Mouse (Mus musculus) heart, postnatal 10 days (tissue): Measurements from ENCODE around the gene Arhgap19. TPM values are rescaled to one million over a fixed set of nuclear protein-coding genes. Genes with fewer than 3 reads are reported as not detected.

Source experiments
- DNase-seq, 2 experiments: peaks; one replicate each; pipeline ENCODE4 v3.0.0; 2021
- intact Hi-C: fragments of 180-260 bp; cut with DNase I; formaldehyde crosslinking; loops from one replicate; pipeline ENCODE4 v1.15.1; 2025
- total RNA-seq, 2 experiments: library from RNA; stranded (reverse); gene quantifications; 2 replicates each; pipeline ENCODE4 v1.2.3; 2021

Arhgap19 gene
- total RNA-seq, 2 experiments from 2014 or later = 4.6 to 4.9 TPM

DNA sequence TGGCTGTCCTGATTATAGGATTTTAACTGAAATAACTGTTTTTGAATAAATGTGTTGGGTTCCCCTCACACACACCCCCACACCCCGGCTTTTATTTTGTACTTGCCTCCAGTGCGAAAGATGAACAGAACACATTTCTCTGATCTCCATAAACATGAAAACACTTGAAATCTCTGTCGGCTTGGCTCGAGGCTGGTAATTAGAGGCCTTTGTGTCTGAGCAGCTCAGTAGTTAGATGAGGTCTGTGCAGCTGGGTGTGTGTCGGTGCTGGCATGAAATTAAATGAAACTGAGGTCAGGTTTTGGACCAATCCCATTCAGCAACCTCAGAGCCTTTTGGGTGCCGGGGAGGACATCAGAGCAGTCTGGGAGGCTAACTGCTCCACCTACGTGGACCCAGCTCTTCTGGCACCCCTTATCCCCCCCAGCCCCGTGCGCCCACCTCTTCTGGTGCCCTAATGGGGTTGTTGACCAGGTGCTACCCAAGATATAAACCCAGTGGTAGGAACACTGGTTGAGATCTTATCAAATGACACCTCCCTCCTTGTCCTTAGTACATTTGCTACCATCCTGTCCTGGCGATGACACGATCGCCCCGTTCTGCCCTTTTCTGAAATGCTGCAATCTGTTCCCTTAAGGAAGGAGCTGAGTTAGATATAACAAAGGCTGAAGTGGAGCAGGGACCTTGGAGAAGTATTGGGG lies 30.8 kb upstream of the Arhgap19 start:
- intact Hi-C loops = no loop called here
- DNase-seq = no peak

DNA sequence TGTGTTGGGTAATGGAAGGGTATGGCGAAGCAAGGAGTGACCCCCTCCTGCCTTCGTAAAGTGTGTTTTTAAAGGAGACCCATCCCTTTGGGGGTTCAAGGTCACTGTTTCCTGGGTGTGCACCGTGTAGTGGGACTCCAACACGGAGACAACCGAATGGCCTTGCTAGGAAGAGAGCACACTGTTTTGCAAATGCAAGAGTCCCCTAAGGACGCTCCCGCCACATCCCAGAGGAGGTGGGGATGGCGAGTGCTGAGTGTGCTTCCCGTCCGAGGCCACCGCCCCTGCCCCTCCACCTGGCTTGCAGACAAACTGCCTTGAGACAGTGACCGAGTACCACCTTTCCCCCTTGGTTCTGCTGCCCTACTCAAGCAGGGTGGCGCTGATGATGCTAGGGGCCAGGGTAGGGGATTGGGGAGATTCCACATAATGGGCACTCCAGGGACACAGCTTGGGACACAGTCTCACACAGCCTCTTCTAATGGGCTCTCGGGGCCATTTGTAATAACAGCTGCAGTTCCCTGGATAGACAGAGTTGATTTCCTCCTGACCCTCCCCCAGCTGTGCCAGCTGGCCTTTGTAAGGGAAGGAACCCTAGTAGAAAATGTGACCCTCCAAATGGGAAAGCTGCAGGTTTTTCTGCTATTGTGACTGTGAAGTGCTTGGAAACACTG lies 30.0 kb upstream of the Arhgap19 start:
- DNase-seq = no peak
- intact Hi-C loops = loop anchor here (2.0 kb wide), 1 partner anchor 15 kb away; no protein-coding TSS in a partner anchor

DNA sequence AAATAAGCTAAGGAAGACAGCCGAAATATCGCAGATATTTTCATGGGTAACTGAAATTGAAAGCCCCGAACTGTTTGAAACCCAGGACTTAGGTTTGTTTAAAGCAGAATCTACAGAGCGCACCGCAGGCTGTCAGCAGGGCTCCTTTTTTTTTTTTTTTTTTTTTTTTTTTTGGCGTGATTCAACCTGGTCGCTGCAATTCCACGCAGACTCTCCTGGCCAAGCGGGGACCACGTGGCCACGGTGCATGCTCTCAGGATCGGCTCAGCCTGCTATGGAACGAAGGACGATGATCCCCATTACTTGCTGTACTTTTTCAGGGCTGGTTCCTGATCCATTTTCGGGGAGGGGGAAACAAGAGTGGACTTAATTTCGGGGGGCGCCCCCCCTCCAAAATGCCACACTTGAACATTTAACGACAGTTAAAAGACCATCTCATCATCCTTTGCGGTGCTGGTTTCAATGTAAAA lies 29.3 kb upstream of the Arhgap19 start:
- intact Hi-C loops = loop anchor here (2.0 kb wide), 1 partner anchor 16 kb away; no protein-coding TSS in a partner anchor

DNA sequence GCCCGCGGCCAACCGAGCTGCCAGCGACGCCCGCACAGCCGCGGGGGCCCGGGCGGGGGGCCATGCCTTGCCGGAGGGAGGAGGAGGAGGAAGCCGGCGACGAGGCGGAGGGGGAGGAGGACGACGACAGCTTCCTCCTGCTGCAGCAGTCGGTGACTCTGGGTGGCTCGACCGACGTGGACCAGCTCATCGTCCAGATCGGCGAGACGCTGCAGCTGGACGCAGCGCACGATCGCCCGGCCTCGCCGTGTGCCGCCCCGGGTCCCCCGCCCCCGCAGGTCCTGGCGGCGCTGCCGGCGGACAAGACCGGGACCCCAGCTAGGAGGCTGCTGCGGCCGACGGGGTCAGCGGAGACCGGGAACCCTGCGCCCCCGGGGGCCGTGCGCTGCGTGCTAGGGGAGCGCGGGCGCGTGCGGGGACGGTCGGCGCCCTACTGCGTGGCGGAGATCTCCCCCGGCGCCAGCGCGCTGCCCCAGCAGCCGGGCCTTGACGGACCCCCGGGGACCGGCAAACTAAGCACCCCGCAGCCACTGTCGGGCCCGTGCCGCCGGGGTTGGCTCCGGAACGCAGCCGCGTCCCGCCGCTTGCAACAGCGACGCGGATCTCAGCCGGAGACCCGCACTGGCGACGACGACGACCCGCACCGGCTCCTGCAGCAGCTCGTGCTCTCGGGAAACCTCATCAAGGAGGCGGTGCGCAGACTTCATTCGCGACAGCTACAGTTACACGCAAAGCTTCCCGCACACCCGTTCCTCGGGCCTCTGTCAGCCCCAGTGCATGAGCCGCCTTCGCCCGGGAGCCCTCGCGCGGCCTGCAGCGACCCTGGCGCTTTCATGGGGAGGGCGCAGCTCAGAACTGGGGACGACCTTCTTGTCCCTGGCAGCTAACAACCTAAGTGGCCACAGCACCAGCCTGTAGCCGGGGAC lies 28.5 kb upstream of the Arhgap19 start:
- intact Hi-C loops = loop anchor here (2.0 kb wide), 1 partner anchor 16 kb away; no protein-coding TSS in a partner anchor
- peak; percentile 56 to 83 for DNase-seq

More for the DNA sequence above, 29.3 kb upstream of the Arhgap19 start:
- DNase-seq = peak; percentile 34 to 60

DNA sequence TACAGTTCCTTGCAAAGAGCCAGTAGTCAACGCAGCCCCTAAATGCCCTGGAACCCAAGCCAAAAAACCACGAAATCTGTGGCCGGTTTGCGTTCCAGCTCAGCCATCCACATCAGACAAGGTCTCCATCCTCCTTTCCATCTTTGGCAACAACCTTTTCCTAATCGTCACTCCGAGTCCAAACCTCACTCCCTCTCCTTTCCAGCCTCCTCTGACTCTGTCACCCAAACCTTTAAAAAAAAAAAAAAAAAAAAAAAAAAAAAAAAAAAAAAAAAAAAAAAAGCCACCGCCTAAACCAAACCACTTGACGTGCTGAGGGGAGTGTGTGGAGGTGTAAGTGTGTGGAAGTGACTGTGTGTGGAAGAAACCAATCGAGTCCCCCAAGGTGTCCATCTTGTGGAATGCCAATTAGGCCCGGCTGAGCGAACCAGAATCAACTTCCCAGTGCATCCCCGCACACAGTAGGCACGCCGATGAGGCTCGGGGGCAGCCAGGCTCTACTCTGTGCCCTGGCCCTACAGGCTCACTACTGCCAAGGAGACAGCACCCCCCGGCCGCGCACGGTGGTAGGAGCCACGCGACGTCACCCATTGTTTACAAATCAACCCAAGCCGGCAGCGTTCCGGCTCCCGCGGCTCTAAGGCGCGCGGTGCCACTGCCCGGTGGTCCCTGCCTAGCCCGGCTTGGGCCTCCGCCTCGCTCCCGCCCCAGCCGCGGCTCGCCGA lies 27.7 kb upstream of the Arhgap19 start, which contains the start of gene Frat1:
Gene Frat1 (plus strand): TSS at position 590 of the 725 bp plus-strand sequence.
- intact Hi-C loops = loop anchor here (2.0 kb wide), 2 partner anchors 17 to 27 kb away; partner anchors contain the start of gene Arhgap19

DNA sequence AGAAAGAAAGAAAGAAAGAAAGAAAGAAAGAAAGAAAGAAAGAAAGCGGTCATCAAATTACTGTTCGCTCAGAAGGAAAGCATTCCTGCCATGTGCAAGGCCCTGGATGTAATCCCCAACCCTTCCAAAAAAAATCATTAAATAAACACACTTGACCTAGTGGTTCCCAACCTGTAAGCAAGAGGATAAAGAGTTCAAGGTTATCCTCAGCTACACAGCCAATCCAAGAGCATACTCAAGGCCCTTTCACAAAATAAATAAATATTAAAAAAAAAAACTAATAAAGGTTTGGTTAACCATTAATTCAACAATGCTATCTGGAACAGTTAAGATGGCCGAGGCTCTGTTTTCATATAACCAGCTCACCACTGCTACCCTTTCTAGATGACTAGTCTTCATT lies 27.1 kb upstream of the Arhgap19 start:
- DNase-seq = no peak
- intact Hi-C loops = loop anchor here (2.0 kb wide), 1 partner anchor 26 kb away; the partner anchor contains the start of gene Arhgap19

More for the DNA sequence above, 27.7 kb upstream of the Arhgap19 start, which contains the start of gene Frat1:
- peak; percentile 92 to 93 for DNase-seq

DNA sequence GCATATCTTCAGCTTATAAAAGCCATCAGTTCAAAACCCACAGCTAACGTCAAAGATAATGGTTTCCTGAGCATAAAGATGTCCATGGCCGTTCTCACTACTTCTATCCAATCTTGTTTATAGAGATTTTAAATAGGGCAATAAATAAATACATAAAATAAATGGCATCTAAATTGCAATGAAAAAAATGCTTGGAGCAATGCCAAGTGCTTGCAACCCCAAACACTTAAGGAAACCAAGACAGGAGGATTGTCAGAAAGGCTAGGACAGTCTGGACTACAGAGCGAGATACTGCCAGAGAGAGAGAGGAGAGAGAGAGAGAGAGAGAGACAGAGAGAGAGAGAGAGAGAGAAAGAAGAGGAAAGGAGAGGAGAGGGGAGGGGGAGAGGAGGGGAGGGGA lies 24.7 kb upstream of the Arhgap19 start:
- intact Hi-C loops = no loop called here
- no peak for DNase-seq

DNA sequence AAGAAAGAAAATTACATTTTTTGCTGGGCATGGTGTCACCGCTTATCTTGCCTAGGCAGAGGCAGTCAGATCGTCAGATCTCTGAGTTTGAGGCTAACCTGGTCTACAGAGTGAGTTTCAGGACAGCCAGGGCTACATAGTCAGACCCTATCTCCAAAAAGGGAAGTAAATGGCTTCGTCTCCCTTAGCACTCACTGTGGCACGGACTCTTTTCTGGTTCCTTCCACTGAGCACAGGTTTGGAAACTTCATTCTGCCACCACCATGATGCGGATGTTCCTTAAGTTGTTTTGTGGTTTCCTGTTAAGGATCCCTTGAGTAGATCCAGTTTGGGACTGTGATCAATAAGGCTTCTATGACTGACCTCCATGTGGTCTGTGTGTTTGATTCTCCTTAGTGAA lies 23.1 kb upstream of the Arhgap19 start:
- intact Hi-C loops = no loop called here
- no peak for DNase-seq

DNA sequence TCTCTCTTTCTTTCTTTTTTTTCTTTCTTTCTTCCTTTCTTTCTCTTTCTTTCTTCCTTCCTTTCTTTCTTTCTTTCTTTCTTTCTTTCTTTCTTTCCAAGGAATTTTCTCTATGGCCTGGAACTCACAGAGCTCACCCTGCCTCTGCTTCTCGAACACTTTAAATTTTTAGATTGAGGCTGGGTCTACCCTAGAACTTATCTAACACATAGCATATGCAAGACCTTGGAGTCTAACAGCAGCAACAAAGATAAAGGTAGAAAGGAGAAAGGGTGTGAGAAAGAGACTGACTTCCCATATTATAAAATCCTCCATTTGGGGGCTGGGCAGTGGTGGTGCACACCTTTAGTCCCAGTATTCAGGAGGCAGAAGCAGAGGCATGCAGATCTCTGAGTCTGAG lies 20.7 kb upstream of the Arhgap19 start:
- intact Hi-C loops = no loop called here
- DNase-seq = no peak

DNA sequence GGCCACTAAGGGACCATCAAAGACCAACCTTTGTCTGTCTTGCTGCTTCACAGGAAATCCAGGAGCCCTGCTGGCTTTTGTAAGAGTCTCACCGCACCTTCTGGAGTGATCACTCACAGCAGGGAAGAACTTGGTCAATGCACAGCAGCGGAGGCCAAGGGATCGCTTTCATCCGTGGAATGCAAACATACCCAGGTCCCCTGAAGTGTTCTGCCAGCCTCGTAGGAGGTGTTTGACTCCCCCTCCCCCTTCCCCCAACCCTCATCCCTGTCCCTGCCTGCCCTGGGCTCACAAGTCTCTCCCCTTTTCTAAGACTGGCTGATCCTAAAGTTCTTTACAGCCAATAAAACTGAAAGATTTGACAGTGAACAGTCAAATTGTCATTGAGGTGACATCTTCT lies 19.6 kb upstream of the Arhgap19 start:
- intact Hi-C loops = no loop called here
- no peak for DNase-seq

DNA sequence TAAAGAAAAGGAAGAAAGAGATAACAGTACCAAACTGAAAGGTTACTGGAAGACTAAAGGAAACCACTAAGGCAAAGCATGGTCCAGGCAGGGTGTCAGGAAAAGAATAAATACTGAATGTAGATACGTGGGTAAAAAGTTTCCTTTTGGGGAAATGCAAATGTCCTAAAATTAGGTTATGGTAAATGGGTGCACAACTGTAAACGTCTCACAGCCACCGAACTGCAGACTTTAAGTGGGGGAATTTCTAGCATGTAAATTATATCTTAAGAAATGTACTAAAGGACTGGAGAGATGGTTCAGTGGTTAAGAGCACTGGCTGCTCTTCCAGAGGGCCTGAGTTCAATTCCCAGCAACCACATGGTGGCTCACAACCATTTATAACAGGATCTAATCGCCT lies 16.9 kb upstream of the Arhgap19 start:
- no peak for DNase-seq
- intact Hi-C loops = no loop called here

DNA sequence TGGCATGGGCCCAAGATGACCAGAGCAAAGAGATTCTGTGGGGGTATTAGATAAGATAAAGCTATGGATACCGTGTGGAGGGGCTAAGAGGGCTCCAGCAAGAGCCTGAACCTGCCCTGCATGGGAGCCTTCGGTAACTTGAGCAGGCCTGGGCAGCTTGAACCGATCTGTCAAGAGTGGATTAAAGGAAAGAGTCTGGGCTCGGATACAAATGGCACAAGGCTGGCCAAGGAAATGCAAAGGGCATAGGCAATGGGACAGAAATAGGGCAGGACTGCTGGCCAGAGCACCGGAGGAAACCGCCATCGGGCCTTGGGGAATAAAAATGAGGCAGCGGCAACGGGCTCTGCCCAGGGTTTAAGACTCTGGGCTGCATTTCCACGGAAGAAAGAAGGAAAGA lies 15.5 kb upstream of the Arhgap19 start:
- intact Hi-C loops = no loop called here
- peak in 1 of 2 experiments; percentile 42 for DNase-seq

DNA sequence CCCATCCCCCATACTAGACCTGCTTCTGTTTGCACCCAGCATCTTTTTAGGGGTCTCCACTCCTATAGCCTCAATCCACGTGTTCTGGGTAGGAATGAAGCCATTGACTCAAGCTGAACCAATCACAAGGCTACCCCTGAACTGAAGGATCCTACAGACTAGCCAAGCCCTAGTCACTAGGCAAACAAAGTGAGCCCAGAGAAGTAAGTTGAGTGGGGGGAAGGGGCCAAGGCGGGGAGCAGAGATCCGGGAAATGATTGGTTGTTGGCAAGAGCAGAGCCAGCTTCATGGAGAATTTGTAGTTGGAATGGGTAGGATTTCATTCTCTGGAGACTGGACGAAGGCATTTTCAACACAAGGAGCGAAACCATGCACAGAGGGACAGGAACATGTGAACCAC lies 15.1 kb upstream of the Arhgap19 start:
- intact Hi-C loops = no loop called here
- DNase-seq = no peak

DNA sequence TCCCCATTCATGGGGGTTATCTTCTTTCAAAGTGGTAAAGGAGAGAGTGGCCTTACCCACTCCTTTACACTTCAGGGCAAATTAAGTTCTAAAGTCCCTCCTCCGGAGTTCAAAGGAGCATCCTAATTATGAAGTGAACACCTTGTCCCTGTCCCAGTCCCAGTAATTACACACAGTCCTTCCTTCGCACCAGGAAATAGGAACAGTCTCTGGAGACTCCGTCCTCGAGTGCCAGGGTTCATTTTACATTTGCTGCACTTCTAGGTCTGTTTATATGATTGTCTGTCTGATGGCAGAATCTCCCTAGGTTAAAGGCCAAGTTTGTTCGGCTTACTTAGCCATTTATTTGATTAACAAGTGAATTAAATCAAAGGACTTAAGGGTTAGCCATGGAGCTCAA lies 14.6 kb upstream of the Arhgap19 start:
- intact Hi-C loops = no loop called here
- DNase-seq = no peak

DNA sequence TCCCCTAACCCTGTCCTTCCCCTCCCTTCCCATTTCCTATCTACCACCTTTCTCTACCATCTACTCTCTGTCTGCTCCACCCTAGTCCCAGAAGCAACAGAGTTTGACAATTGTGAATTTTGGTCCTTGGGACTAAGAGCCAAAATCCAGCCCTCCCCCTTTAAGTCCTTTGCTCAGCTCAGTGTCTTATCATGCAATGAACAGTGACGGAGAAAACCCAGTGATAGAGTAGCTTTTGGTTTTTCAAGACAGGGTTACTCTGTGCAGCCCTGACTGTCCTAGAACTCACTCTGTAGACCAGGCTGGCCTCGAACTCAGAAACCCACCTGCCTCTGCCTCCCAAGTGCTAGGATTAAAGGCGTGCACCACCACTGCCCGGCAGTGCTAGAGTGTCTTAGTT lies 11.5 kb upstream of the Arhgap19 start:
- no peak for DNase-seq
- intact Hi-C loops = no loop called here

DNA sequence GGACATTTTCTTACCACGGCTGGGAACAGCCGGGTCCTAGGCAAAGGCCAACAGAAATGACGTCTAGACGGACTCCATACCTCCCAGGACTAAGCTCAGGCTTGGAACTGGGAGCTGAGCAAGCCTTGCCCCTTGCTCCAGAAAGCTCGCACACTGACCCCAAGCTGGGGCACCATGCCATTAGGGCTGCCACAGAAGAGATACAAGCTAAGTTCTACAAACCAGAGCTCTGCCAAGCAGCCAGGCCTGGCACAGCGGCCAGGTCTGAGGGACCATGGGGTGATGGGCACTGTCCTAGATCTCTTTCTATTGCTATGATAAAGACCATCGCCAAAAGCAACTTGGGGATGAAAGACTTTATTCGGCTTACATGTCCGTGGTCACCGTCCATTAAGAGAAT lies 10.7 kb upstream of the Arhgap19 start:
- intact Hi-C loops = no loop called here
- peak in 1 of 2 experiments; percentile 30 for DNase-seq

DNA sequence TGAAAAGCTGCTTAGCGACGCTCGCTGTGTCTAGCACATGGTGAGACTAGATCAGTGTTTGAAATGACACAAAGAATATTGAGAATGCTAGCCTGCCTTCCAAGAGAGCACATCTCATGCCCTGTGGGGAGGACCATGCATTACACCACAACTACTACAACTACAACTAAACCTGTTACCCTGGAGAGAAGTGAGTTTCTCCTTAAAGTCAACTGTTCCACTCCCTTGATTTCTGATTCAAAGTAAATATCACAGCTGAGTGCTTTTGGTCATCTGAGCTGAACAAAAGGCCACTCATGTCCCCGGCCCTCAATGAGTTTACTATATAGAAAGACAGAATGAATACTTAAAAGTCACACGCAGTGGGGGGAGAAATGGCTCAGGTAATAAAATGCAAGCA lies 8.2 kb upstream of the Arhgap19 start:
- intact Hi-C loops = no loop called here
- no peak for DNase-seq

DNA sequence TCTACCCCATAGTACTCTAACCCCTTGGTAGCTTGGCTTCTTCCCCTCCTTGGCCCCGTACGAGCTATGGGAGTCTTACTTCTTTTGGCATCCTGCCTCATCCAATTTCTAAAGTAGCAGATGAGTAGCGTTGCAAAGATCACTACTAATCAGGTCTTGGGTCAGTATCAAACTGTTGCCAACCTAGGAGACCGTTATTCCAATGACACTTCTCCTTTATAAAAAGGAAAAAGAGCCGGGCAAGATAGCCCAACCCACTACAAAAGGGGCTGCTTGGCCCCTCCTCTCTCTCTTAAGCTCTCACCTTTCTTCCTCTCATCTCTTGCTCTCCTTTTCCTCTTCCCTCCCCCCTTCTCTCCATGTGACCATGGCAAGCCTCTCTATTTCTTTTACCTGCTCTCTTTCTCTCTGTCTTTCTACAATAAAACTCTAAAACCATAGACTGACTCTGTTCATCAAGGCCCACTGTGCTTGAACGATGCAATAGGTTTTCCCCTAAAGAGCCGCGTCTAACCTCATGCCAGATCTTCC lies 6.3 kb upstream of the Arhgap19 start:
- DNase-seq = no peak
- intact Hi-C loops = no loop called here

DNA sequence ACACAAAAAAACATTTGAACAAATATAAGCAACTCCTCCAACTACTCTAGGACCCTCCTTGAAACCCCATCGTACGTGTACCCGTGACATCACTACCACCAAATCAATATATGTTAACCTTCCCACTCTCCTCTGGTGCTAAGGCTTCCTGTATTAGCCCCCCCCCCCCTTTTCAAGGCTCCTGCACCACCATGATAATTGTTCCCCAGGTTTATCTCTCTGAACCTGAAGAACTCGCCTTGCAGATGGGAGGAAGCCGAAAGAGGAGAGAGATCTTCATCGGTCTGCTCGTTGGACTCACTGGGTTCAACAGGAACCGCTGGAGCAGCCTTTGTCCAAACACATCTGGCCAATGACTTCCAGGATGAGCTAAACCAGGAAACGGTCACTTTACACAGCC lies 5.7 kb upstream of the Arhgap19 start:
- intact Hi-C loops = no loop called here
- no peak for DNase-seq

DNA sequence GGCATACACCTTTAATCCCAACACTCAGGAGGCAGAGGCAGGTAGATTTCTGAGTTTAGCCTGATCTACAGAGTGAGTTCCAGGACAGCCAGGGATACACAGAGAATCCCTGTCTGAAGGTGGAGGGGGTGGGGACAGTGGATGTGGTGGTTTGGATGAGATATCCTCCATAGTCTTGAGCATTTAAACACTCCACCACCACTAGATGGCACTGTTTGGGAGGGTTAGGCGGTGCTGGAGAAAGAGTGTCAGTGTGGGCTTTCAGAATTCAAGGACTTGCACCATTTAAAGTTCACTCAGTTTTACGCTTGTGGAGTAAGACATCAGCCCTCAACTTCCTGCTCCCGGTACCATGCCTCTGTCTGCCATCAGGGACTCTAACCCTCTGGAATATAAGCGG lies 4.0 kb upstream of the Arhgap19 start:
- intact Hi-C loops = no loop called here
- DNase-seq = no peak
